Mouse (Mus musculus) heart, embryonic 11.5 days (tissue): Measurements from ENCODE around the gene Vmn1r32. TPM values are rescaled to one million over a fixed set of nuclear protein-coding genes. Genes with fewer than 3 reads are reported as not detected.

Source experiments
- ATAC-seq: fragments of 200-750 bp; cut with Nextera tagmentation; replicated peaks from 2 replicates; pipeline ENCODE4 v1.8.0; 2017; ENCODE audit warnings: moderate library complexity; ENCODE audit not compliant: insufficient number of reproducible peaks, low FRiP score, low TSS enrichment
- H3K27ac ChIP-seq: fragments of 300-500 bp; sonication (generic); 2 replicates; pipeline ENCODE4 v1.5.1; 2014; ENCODE audit warnings: mild to moderate bottlenecking, low read depth, low read length
- H3K27me3 ChIP-seq: fragments of 300-500 bp; sonication (generic); 2 replicates; pipeline ENCODE4 v1.6.1; 2014; ENCODE audit warnings: mild to moderate bottlenecking, low read length, mixed read lengths; ENCODE audit not compliant: control insufficient read depth, insufficient read depth
- H3K36me3 ChIP-seq: fragments of 300-500 bp; sonication (generic); 2 replicates; pipeline ENCODE4 v1.6.1; 2014; ENCODE audit warnings: mild to moderate bottlenecking, low read length, moderate library complexity, mixed read lengths; ENCODE audit not compliant: control insufficient read depth, insufficient read depth
- H3K4me1 ChIP-seq: fragments of 300-500 bp; sonication (generic); 2 replicates; pipeline ENCODE4 v1.6.1; 2014; ENCODE audit warnings: low read length; ENCODE audit not compliant: control insufficient read depth, insufficient read depth
- H3K4me2 ChIP-seq: fragments of 300-500 bp; sonication (generic); 2 replicates; pipeline ENCODE4 v1.6.1; 2014; ENCODE audit warnings: mild to moderate bottlenecking, moderate library complexity
- H3K4me3 ChIP-seq: fragments of 300-500 bp; sonication (generic); 2 replicates; pipeline ENCODE4 v1.5.1; 2014; ENCODE audit warnings: low read depth, low read length
- H3K9ac ChIP-seq: fragments of 300-500 bp; sonication (generic); 2 replicates; pipeline ENCODE4 v1.6.1; 2014; ENCODE audit warnings: mild to moderate bottlenecking, low read depth, low read length, moderate library complexity
- H3K9me3 ChIP-seq: fragments of 300-500 bp; sonication (generic); replicated peaks from 2 replicates; pipeline ENCODE4 v1.6.1; 2016; ENCODE audit warnings: low read length; ENCODE audit not compliant: control insufficient read depth
- WGBS: fragments of 180-500 bp; shearing (Covaris S2); extraction: QIAGEN DNeasy Blood & Tissue Kit; methylation state at CpG from one replicate; pipeline ENCODE4 v1.1.7; 2014; ENCODE audit not compliant: insufficient replicate concordance; 5-methylcytosine and 5-hydroxymethylcytosine counted together
- polyA plus RNA-seq: library from polyadenylated mRNA; unstranded; fragments of >200 nt; fragmentation: Nextera tagmentation; extraction: Ambion mirVana; gene quantifications from 2 replicates; pipeline ENCODE4 v1.2.1, GENCODE M21; 2014

Vmn1r32 gene
- polyA plus RNA-seq = 0.07 TPM in 1 of 2 replicates, not detected in the other

DNA sequence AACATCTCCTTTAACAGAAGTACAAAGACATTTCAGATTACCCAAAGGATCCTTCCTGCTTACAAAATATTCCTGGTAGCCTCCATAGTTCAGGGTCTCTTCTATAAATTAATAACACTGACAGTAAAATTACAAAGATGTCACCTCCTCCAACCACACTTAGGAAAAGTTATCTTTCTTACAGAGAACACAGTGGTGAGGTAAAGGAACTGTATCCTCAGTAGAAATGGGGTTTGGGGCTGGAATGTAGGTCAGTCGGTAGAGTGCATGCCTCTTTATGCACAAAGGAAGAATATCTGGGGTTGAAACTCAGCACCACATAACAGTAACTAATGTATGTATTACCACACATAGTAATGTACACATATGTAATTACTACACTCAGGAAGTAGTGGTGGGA, at the start of gene Vmn1r32:
Gene Vmn1r32 (minus strand): TSS at position 101 of the 400 bp plus-strand sequence.
- Histone ChIP-seq H3K27ac (no peak within 1 kb of the TSS), H3K4me3 (no peak within 1 kb of the TSS), H3K4me2 (no peak within 1 kb of the TSS), H3K9ac (no peak within 1 kb of the TSS), H3K36me3 (no peaks in the 10 kb centered on the region), H3K9me3 (no peaks in the 10 kb centered on the region), H3K4me1 (no peaks in the 10 kb centered on the region), H3K27me3 (no peaks in the 10 kb centered on the region)
- WGBS = 73% methylated on average over 1 of the region's 1 CpGs
- no peak for ATAC-seq

DNA sequence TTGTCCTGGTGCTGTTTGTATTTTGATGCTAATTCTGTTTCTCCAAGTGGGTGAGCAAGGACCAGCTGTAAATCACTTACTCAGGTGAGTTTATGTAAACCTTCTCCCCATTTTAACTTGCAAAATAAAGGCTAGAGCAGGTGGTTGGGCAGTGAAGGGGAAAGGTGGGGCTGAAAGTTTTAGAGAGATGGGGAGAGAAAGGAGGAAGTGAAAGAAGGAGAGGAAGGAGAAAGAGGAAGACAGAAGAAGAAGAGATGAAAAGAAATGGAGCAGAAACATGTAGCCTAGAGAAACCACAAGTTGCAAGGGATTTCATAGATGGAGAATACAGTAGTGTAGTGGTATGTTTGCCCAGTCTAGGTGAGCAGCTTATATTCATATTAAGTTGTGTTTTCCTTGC, 35.9 kb upstream of the Vmn1r32 start:
- no peaks in the 10 kb centered on the region for H3K27me3 ChIP-seq
- no peak overlapping the region for H3K4me2 ChIP-seq
- H3K36me3 ChIP-seq = no peaks in the 10 kb centered on the region
- no peak overlapping the region for H3K9ac ChIP-seq
- no peak overlapping the region for H3K4me3 ChIP-seq
- no peaks in the 10 kb centered on the region for H3K9me3 ChIP-seq
- no peaks in the 10 kb centered on the region for H3K4me1 ChIP-seq
- H3K27ac ChIP-seq = no peak overlapping the region
- ATAC-seq = no peak

DNA sequence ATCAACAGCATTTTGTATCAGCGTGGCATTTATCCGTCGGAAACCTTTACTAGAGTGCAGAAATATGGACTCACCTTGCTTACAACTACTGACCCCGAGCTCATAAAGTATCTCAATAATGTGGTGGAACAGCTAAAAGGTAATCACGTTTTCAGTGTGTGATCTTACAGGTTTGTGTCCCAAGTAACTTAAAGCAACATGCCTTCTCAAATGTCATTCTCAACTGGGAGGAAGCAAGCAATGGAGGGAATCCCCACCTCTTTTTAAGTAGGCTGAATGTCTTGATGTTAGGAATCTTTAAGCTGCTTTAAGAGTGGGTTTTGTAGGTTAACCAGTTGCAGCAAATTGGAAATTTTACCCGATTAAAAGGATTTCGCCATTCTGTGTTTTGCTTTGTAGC, 23.9 kb downstream of the Vmn1r32 start:
- Histone ChIP-seq H3K9ac (peak overlapping the region; percentile 85), H3K4me2 (peak overlapping the region; percentile 76), H3K9me3 (no peaks in the 10 kb centered on the region), H3K4me1 (peaks cover 9% of the 10 kb centered on the region; the same call in 1 of the 2 replicates), H3K4me3 (peak overlapping the region; percentile 82), H3K36me3 (peaks cover 1% of the 10 kb centered on the region), H3K27me3 (no peaks in the 10 kb centered on the region), H3K27ac (peak overlapping the region; percentile 89; the same call in 1 of the 2 replicates)
- 11% methylated on average over 7 of the region's 7 CpGs for WGBS
- ATAC-seq = no peak

DNA sequence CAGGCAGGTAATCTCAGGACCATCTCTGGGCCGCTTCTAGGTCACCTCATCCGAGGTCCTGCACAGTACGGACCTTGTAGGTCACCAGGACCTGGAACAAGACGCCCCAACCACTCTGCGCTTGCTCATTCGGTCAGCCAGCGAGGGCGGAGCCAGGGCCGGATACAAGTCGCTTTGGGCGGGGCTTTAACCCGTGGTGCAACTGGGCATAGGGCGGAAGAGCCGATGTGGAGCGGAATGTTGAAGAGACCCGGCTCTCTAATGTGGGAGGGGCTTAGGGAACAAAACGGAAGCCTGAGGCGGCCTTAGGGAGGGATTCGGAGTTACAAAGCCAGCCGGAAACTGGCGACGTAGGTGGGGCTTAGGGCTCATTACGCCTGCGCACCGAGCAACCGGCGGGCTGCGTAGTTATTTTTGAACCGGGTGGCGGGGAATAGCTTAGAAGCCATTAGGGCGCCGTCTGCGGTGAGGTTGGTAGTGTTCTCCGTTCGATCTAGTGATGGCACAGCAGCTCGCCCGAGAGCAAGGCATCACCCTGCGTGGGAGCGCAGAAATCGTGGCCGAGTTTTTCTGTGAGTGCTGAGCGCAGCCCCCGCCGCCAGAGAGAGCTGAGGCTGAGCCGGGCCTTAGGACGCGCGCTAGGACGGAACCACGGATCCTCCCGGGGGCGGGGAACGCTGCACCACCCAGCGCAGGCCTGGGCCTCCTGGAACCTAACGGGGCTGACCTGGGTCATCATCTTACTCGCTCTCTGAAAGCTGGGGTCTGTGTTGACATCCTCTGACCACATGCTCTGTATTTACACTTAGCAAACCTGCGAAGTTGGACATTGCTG, 24.7 kb downstream of the Vmn1r32 start, which contains the start of gene Mad2l1:
Gene Mad2l1 (plus strand): TSS at position 363 of the 835 bp plus-strand sequence.
- no peaks in the 10 kb centered on the region; the same call in 1 of the 2 replicates for H3K36me3 ChIP-seq
- H3K27ac ChIP-seq = peak within 1 kb of the TSS; percentile 89
- ATAC-seq = peak; percentile 98
- H3K27me3 ChIP-seq = no peaks in the 10 kb centered on the region
- H3K4me2 ChIP-seq = peak within 1 kb of the TSS; percentile 76
- under 1% methylated on average over 57 of the region's 57 CpGs for WGBS
- peaks cover 9% of the 10 kb centered on the region; the same call in 1 of the 2 replicates for H3K4me1 ChIP-seq
- no peaks in the 10 kb centered on the region for H3K9me3 ChIP-seq
- H3K9ac ChIP-seq = peak within 1 kb of the TSS; percentile 85
- peak within 1 kb of the TSS; percentile 82 for H3K4me3 ChIP-seq

DNA sequence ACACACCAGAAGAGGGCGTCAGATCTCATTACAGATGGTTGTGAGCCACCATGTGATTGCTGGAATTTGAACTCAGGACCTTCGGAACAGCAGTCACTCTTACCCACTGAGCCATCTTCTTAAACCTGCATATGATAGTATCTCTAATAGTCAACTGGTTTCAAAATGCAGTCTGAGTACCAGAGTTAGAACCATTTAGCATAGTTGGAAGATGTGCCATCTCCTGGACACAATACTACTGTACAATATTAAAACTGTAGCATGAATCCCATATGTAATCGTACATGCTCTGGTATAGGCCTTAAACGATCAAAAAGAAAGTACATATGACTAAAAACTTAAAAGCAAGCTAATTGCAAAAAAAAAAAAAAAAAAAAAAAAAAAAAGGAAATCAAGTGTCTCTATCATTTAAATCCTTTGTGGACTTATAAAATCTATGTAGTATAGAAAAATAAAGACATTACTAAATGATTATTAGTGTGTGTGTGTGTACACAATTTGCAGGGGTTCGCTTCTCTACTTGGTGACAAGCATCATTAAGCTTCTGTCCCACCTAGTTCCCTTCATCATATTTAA, 25.4 kb downstream of the Vmn1r32 start:
- 76% methylated on average over 5 of the region's 5 CpGs for WGBS
- Histone ChIP-seq H3K4me1 (peaks cover 9% of the 10 kb centered on the region; the same call in 1 of the 2 replicates), H3K4me2 (peak overlapping the region; percentile 66), H3K4me3 (peak overlapping the region; percentile 82), H3K9me3 (no peaks in the 10 kb centered on the region), H3K36me3 (no peaks in the 10 kb centered on the region; the same call in 1 of the 2 replicates), H3K9ac (peak overlapping the region; percentile 73), H3K27me3 (no peaks in the 10 kb centered on the region), H3K27ac (peak overlapping the region; percentile 84)
- no peak for ATAC-seq

DNA sequence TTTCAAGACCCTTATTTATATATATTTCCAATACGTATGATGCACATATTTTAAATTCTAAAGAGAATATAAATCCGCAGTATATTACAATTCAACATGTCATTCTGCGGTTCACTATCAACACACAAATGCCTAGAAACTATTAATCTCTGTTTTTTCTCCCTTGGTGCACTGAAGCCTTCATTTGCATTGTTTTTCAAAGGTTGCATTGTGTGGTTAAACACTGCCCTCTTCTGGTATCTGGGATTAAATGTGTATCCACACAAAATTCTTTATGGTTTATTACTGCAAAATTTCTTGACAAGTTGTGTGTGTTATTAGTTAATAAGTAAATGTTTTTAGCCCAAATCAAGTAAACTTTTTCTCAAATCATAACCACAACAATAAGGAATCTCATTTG, 26.7 kb downstream of the Vmn1r32 start:
- ATAC-seq = no peak
- H3K4me1 ChIP-seq = peaks cover 9% of the 10 kb centered on the region; the same call in 1 of the 2 replicates
- H3K27ac ChIP-seq = no peak overlapping the region
- no peaks in the 10 kb centered on the region; the same call in 1 of the 2 replicates for H3K36me3 ChIP-seq
- no peak overlapping the region for H3K9ac ChIP-seq
- H3K9me3 ChIP-seq = no peaks in the 10 kb centered on the region
- 34% methylated on average over 3 of the region's 3 CpGs for WGBS
- no peak overlapping the region for H3K4me2 ChIP-seq
- no peak overlapping the region for H3K4me3 ChIP-seq
- no peaks in the 10 kb centered on the region for H3K27me3 ChIP-seq

DNA sequence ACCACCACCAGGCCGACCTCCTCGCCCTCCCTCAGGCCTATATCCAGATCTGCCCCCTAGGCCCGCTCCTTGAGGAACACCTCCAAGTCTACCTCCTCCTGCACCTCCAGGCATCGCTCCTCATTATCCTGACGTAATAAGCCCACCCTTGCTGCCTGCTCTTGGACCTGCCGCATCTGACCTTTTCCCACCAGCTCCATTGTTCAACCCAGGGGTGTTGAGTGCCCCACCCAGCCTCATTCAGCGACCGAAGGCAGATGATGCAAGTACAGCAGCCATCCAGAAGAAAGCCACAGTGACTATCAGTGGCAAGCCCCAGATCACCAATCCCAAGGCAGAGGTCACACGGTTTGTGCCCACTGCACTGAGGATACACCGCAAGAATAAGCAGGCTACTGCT, 31.5 kb downstream of the Vmn1r32 start:
- Histone ChIP-seq H3K4me1 (no peaks in the 10 kb centered on the region), H3K36me3 (no peaks in the 10 kb centered on the region), H3K9me3 (no peaks in the 10 kb centered on the region), H3K27ac (no peak overlapping the region), H3K9ac (no peak overlapping the region), H3K27me3 (no peaks in the 10 kb centered on the region), H3K4me2 (no peak overlapping the region), H3K4me3 (no peak overlapping the region)
- WGBS = 86% methylated on average over 10 of the region's 10 CpGs
- no peak for ATAC-seq

DNA sequence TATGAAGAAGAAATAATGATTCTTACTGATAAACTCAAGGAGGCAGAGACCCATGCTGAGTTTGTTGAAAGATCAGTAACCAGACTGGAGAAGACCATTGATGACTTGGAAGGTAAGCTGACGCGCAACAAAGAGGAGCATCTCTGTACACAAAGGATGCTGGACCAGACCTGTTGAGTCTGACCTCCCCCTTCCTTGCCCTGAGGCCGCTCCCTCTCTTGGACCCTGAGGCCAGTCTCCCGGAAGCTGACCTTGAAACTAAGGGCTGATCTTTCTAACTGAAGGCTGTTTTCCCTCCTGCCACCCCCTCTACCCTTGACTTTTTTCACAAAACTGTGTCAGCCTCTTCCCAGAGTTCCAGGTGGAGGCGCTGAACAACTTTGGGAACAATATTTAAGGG, 43.5 kb downstream of the Vmn1r32 start:
- H3K4me2 ChIP-seq = no peak overlapping the region
- no peaks in the 10 kb centered on the region for H3K4me1 ChIP-seq
- 85% methylated on average over 5 of the region's 5 CpGs for WGBS
- H3K27me3 ChIP-seq = no peaks in the 10 kb centered on the region
- no peak overlapping the region for H3K27ac ChIP-seq
- no peak overlapping the region for H3K9ac ChIP-seq
- no peaks in the 10 kb centered on the region for H3K9me3 ChIP-seq
- H3K4me3 ChIP-seq = no peak overlapping the region
- ATAC-seq = no peak
- no peaks in the 10 kb centered on the region for H3K36me3 ChIP-seq
